Mouse (Mus musculus): ENCODE results near the gene Sned1. TPM values are rescaled to one million over a fixed set of nuclear protein-coding genes. Genes with fewer than 3 reads are reported as not detected.

Gene Sned1
- polyA plus RNA-seq, 1 experiment from 2014 or later = 7.5 TPM

DNA sequence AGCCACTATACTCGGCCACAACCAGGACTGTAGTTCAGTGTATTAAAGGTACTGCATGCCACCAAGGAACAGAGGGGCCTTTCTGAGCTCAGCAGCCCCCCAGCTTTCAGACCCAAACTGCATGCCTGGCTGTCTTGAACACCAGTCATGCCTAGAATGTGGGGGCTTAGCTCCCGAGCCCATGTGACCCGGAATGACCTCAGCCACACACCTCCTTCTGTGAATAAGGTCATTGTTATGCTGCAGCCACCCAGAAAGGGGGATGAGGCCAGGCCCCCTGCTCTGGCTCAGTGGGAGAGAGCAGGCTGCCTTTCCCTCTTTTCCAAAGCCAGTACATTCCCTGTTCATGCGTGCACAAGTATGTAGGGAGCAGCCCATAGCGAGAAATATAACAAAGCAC, 21.0 kb upstream of the Sned1 start:
- 24% methylated on average over 5 of the region's 5 CpGs for WGBS
- no peak for ATAC-seq (ENCODE audit: low FRiP score)
- H3K4me1 ChIP-seq = peaks cover 39% of the 10 kb centered on the region

DNA sequence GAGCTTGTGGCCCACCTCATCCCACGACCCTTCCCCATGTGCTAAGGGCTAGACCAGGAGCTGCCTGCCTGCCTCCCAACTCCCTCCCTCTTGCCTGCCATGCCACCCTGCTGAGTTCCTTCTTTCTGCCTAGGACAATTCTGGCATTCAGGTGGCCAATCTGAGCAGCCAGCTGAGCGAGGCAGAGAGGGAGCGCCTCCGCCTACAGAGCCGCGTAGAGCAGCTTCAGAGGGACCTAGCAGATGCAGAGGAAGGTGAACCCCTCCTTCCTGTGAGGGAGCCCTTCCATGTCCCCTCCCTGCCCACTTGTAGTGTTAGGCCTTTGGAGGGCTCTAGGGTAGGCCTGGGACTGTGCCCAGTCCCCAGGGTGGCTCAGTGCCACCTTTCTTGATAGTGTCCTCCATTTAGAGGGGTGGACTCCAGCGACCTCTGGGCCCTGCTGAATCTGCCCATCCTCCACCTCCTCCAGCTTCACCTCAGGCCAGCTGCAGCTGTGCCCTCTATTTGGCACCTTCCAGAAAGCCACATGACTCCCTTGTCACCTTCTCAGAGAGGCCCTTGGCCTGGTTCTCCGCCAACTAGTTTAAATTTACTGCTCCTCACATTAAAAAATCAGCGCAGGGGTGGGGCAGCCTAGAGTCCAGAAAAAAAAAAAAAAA, 18.7 kb upstream of the Sned1 start:
- 0 out of 2 replicates have a peak, but pooled peaks have one; percentile 9 for ATAC-seq (ENCODE audit: low FRiP score)
- H3K9me3 ChIP-seq (replicated peaks) = no peaks in the 10 kb centered on the region
- H3K27ac ChIP-seq (replicated peaks) = no peak overlapping the region
- no peak overlapping the region for H3K9ac ChIP-seq (replicated peaks)
- H3K36me3 ChIP-seq = no peaks in the 10 kb centered on the region
- peaks cover 22% of the 10 kb centered on the region for H3K4me1 ChIP-seq
- 62% methylated on average over 9 of the region's 9 CpGs for WGBS
- no peak overlapping the region for H3K4me3 ChIP-seq (replicated peaks)
- H3K27me3 ChIP-seq (replicated peaks) = no peaks in the 10 kb centered on the region
- H3K4me2 ChIP-seq = no peak overlapping the region

More for the DNA sequence above, 21.0 kb upstream of the Sned1 start:
- Histone ChIP-seq H3K9me3 (replicated peaks) (no peaks in the 10 kb centered on the region), H3K27ac (replicated peaks) (no peak overlapping the region), H3K27me3 (replicated peaks) (no peaks in the 10 kb centered on the region), H3K4me3 (replicated peaks) (no peak overlapping the region), H3K36me3 (no peaks in the 10 kb centered on the region), H3K4me2 (no peak overlapping the region), H3K9ac (replicated peaks) (no peak overlapping the region)

DNA sequence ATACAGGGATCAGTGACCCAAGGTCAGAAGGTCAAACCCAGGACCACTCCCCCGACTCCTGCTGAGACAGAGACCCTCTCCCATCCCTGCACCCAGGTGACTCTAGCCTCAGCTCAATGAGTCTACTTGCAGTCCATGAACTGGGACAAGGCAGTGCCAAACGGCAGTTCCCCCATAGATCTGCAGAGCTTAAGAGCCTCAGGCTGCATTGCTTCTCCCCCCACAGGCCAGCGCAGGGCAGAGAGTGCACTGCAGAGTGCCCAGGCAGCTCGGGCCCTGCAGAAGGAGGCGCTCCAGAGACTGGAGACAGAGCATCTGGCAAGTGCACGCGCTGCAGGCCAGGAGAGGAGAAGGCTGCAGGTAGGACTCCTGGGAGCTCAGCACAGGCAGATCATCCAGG, 18.1 kb upstream of the Sned1 start:
- no peaks in the 10 kb centered on the region for H3K36me3 ChIP-seq
- no peak for ATAC-seq (ENCODE audit: low FRiP score)
- H3K9me3 ChIP-seq (replicated peaks) = no peaks in the 10 kb centered on the region
- no peak overlapping the region for H3K4me3 ChIP-seq (replicated peaks)
- H3K27me3 ChIP-seq (replicated peaks) = no peaks in the 10 kb centered on the region
- no peak overlapping the region for H3K4me2 ChIP-seq
- peaks cover 19% of the 10 kb centered on the region for H3K4me1 ChIP-seq
- H3K27ac ChIP-seq (replicated peaks) = no peak overlapping the region
- 62% methylated on average over 7 of the region's 7 CpGs for WGBS
- no peak overlapping the region for H3K9ac ChIP-seq (replicated peaks)

DNA sequence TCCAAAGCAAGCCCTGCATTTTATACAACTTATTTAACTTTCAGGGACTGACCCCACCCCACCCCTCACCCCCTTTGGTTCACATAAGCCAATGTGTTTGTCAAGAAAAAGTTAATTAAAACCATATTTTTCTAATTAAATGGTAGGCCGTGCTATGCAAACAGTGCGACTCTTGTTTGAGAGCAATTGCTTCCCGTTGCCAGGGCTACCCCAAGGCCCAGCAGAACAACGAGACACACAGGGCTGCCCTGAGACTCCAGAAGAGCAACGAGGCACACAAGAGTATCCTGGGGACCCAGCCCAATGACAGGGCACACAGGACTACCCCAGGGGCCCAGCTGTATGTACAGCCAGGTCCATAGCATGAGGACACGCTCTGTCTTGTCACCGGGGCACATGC, 14.9 kb upstream of the Sned1 start:
- no peak for ATAC-seq (ENCODE audit: low FRiP score)
- WGBS = 47% methylated on average over 7 of the region's 7 CpGs
- Histone ChIP-seq H3K4me2 (no peak overlapping the region), H3K27ac (replicated peaks) (no peak overlapping the region), H3K36me3 (no peaks in the 10 kb centered on the region), H3K27me3 (replicated peaks) (peaks cover 10% of the 10 kb centered on the region), H3K9me3 (replicated peaks) (no peaks in the 10 kb centered on the region), H3K4me1 (peaks cover 29% of the 10 kb centered on the region), H3K9ac (replicated peaks) (no peak overlapping the region), H3K4me3 (replicated peaks) (no peak overlapping the region)

DNA sequence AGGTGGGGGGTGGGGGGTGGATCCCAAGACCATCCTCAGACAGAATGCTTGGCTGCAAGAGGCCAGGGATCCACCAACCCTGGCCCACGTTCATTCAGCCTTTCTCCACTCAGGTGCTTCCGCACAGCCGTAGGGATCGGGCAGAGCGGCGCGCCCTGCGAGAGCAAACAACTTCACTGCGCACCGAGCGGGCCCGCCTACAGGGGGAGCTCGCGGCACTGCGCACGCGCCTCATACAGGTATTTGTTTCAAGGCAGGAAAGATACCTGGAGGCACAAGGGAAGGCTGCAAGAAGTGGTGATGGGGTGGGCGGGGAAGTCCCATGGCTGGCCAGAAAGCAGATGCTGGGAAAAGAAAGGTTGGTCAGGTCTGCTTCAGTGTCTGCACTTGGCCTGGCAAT, 11.7 kb upstream of the Sned1 start:
- ATAC-seq (ENCODE audit: low FRiP score) = no peak
- WGBS = 5% methylated on average over 18 of the region's 18 CpGs

DNA sequence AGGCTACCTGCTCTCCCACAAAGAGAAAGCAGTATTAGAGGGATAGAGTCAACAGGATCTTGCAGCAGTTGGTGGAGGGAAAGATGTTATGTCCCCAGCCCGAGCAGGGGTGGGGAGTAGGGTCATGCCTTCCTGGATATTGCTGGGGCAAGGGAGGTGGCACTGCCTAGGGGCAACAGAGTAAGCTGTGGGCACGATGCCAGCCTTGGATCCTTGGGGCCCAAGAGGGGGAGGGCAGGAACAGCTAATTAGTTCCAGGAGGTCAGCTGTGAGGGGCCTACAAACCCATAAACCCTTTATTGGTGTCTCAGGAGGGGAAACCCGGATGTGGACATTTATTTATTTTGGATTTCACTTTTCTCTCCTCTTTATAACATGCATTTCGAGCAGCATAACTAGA, 10.4 kb upstream of the Sned1 start:
- H3K4me2 ChIP-seq = no peak overlapping the region

More for the DNA sequence above, 11.7 kb upstream of the Sned1 start:
- no peak overlapping the region for H3K27ac ChIP-seq (replicated peaks)
- H3K36me3 ChIP-seq = no peaks in the 10 kb centered on the region
- no peak overlapping the region for H3K4me3 ChIP-seq (replicated peaks)
- H3K9me3 ChIP-seq (replicated peaks) = no peaks in the 10 kb centered on the region
- no peak overlapping the region for H3K4me2 ChIP-seq
- H3K4me1 ChIP-seq = peaks cover 23% of the 10 kb centered on the region
- H3K27me3 ChIP-seq (replicated peaks) = peaks cover 10% of the 10 kb centered on the region
- no peak overlapping the region for H3K9ac ChIP-seq (replicated peaks)

DNA sequence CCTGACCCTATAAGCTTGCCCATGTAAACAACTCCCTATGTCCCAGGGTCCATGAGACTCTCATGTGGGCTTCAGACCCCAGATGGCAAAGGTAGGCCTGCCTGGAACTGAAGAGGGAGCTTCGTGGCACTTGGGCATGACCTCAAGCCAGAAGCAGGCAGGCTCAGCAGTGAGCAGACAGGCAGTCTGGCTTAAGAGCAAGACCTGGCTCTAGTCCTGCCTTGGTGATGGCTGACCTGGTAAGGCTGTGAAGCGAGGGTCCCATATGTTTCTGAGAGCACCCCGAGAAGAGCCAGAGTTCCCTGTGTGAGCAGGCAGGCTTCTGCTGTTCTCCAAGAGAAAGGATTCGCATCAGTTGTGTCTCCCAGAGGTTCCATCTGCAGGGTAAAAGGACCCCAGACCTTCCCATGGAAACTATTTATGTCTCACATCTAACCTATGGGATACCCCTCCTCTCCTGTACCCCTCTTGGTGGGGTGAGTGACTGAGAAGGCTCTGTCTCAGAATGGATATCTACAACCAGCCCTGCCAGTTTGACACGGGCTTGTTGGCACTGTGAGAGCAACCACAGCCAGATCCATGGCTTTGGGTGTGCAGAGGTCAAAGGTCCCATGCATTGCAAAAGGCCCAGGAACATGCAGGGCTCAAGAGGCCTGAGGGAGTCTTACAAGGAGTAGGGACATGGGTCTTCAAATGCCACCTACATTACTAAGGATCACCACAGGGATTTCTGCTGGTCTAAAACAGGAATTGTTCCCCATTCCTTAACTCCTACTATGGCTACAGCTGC, 9.7 kb upstream of the Sned1 start:
- H3K27me3 ChIP-seq (replicated peaks) = peaks cover 10% of the 10 kb centered on the region
- H3K9ac ChIP-seq (replicated peaks) = no peak overlapping the region
- H3K4me3 ChIP-seq (replicated peaks) = no peak overlapping the region
- H3K4me2 ChIP-seq = no peak overlapping the region
- H3K9me3 ChIP-seq (replicated peaks) = no peaks in the 10 kb centered on the region
- H3K4me1 ChIP-seq = peaks cover 22% of the 10 kb centered on the region
- no peak for ATAC-seq (ENCODE audit: low FRiP score)
- no peaks in the 10 kb centered on the region for H3K36me3 ChIP-seq
- H3K27ac ChIP-seq (replicated peaks) = no peak overlapping the region
- 81% methylated on average over 5 of the region's 5 CpGs for WGBS

More for the DNA sequence above, 10.4 kb upstream of the Sned1 start:
- H3K36me3 ChIP-seq = no peaks in the 10 kb centered on the region
- WGBS = 31% methylated on average over 4 of the region's 4 CpGs
- no peak overlapping the region for H3K4me3 ChIP-seq (replicated peaks)
- no peak for ATAC-seq (ENCODE audit: low FRiP score)
- no peak overlapping the region for H3K27ac ChIP-seq (replicated peaks)
- peaks cover 23% of the 10 kb centered on the region for H3K4me1 ChIP-seq
- H3K27me3 ChIP-seq (replicated peaks) = peaks cover 10% of the 10 kb centered on the region
- H3K9ac ChIP-seq (replicated peaks) = no peak overlapping the region
- no peaks in the 10 kb centered on the region for H3K9me3 ChIP-seq (replicated peaks)

DNA sequence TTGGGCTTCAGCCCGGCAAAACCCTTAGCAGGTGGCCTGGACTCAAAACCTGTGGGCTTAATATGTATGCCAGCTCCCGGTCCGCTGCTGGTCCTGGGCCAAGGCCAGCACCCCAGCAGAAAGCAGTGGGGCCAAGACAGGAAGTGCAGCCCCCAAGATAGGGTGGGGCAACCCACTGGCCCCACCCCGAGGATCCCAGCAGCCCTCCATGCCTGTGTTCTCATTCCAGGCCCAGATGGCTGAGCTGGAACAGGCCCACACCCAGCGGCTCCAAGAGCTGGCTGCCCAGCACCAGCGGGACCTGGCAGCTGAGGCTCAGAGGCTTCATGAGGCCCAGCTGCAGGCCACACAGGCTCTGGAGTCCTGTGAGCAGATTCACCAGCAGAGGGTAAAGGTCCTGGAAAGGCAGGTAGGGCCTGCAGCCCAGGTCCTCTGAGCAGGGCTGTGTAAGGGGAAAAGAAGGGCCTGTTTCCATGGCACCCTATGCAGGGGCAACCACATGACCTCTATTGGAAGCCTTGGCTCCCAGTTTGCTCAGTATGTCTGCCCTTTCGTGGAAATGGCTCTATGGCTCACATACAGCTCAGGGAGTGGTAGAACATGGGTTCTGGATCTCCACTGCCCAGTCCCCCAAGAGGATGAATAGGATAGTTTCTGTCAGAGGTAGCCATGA, 8.2 kb upstream of the Sned1 start:
- H3K4me3 ChIP-seq (replicated peaks) = no peak overlapping the region
- H3K27ac ChIP-seq (replicated peaks) = 0 out of 2 replicates have a peak overlapping the region, but pooled peaks have one; percentile 9

DNA sequence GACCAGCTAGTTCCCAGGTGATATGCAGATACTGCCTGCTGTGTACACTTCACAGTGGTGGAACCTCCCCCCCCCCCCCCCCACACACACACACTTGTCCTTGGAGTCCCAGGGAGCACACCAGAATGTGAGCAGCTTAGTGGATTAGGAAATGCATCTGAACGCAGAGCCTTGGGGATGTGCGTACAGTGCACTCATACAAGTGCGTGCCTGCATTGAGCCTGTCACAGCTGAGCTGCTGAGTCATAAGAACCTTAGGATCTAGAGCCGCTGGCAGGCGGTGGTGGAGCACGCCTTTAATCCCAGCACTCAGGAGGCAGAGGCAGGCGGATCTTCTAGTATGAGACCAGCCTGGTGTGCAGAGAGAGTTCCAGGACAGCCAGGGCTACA, 7.7 kb upstream of the Sned1 start:
- H3K4me2 ChIP-seq = no peak overlapping the region
- H3K9ac ChIP-seq (replicated peaks) = no peak overlapping the region
- no peak for ATAC-seq (ENCODE audit: low FRiP score)
- peaks cover 9% of the 10 kb centered on the region for H3K27me3 ChIP-seq (replicated peaks)
- peaks cover 19% of the 10 kb centered on the region for H3K4me1 ChIP-seq
- H3K36me3 ChIP-seq = no peaks in the 10 kb centered on the region
- 93% methylated on average over 7 of the region's 7 CpGs for WGBS
- H3K4me3 ChIP-seq (replicated peaks) = no peak overlapping the region
- H3K27ac ChIP-seq (replicated peaks) = no peak overlapping the region
- H3K9me3 ChIP-seq (replicated peaks) = no peaks in the 10 kb centered on the region

More for the DNA sequence above, 8.2 kb upstream of the Sned1 start:
- H3K27me3 ChIP-seq (replicated peaks) = peaks cover 10% of the 10 kb centered on the region
- 54% methylated on average over 7 of the region's 7 CpGs for WGBS
- no peak overlapping the region for H3K4me2 ChIP-seq
- peak; percentile 39; the same call in 1 of the 2 replicates for ATAC-seq (ENCODE audit: low FRiP score)
- no peak overlapping the region for H3K9ac ChIP-seq (replicated peaks)
- peaks cover 19% of the 10 kb centered on the region for H3K4me1 ChIP-seq
- no peaks in the 10 kb centered on the region for H3K9me3 ChIP-seq (replicated peaks)
- H3K36me3 ChIP-seq = no peaks in the 10 kb centered on the region

DNA sequence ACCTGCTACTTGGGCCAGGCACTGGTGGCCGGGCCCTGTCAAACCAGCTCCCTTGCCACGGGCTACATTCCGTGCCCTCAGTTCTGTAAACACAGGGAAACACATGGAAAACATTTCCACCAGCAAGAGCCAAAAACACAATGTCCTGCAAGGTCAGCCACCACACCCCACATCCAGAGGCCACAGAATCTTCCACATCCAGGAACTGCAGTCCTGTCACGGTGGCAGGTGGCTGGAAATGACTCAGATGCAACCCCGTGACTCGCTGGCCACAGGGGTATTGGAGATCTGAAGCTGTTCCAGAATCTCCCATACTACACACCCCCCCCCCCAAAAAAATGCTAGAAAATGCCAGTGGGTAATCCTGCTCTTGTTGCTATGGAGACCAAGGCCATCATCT, 6.4 kb upstream of the Sned1 start:
- WGBS = 90% methylated on average over 6 of the region's 6 CpGs
- no peak overlapping the region for H3K4me3 ChIP-seq (replicated peaks)
- H3K9ac ChIP-seq (replicated peaks) = no peak overlapping the region
- H3K4me2 ChIP-seq = no peak overlapping the region
- H3K36me3 ChIP-seq = no peaks in the 10 kb centered on the region
- peaks cover 16% of the 10 kb centered on the region for H3K4me1 ChIP-seq
- H3K27ac ChIP-seq (replicated peaks) = no peak overlapping the region
- H3K9me3 ChIP-seq (replicated peaks) = no peaks in the 10 kb centered on the region
- H3K27me3 ChIP-seq (replicated peaks) = peaks cover 11% of the 10 kb centered on the region
- ATAC-seq (ENCODE audit: low FRiP score) = no peak

DNA sequence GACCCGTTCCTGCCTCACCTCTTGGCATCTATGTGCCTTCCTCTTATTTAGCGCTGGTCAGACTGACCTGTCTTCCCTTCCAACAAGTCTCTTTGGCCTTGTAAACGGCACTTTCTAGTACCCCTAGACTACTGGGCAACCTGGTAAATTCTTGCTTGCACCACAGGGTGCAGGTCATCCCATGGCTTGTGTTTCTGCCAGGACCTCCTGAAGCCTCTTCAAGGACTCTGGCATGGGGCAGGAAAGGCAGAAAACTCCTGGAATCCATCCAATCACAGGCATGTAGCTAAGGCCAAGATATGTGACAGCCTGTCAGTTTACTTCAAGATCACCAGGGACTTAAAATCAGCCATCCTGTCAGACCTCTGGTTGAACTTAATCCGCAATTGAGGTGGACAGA, 6.0 kb upstream of the Sned1 start:
- 77% methylated on average over 4 of the region's 4 CpGs for WGBS
- no peak overlapping the region for H3K4me2 ChIP-seq
- peaks cover 15% of the 10 kb centered on the region for H3K4me1 ChIP-seq
- ATAC-seq (ENCODE audit: low FRiP score) = no peak
- H3K9me3 ChIP-seq (replicated peaks) = no peaks in the 10 kb centered on the region
- no peak overlapping the region for H3K4me3 ChIP-seq (replicated peaks)
- H3K36me3 ChIP-seq = no peaks in the 10 kb centered on the region
- no peak overlapping the region for H3K9ac ChIP-seq (replicated peaks)
- H3K27me3 ChIP-seq (replicated peaks) = peaks cover 15% of the 10 kb centered on the region
- H3K27ac ChIP-seq (replicated peaks) = no peak overlapping the region
